Mouse (Mus musculus) liver, adult 2 months (tissue): Measurements from ENCODE around the gene Ckap2l.

Source experiments
- CTCF ChIP-seq: fragments of 200-500 bp; IDR thresholded peaks from 2 replicates; pipeline ENCODE4 v1.5.1; 2011; ENCODE audit warnings: low read depth, low read length, control low read depth
- POLR2A ChIP-seq: fragments of 200-500 bp; IDR thresholded peaks from 2 replicates; pipeline ENCODE4 v1.6.1; 2011; ENCODE audit warnings: low read length, control low read depth; ENCODE audit not compliant: insufficient read depth; ENCODE audit errors: extremely low read depth

DNA sequence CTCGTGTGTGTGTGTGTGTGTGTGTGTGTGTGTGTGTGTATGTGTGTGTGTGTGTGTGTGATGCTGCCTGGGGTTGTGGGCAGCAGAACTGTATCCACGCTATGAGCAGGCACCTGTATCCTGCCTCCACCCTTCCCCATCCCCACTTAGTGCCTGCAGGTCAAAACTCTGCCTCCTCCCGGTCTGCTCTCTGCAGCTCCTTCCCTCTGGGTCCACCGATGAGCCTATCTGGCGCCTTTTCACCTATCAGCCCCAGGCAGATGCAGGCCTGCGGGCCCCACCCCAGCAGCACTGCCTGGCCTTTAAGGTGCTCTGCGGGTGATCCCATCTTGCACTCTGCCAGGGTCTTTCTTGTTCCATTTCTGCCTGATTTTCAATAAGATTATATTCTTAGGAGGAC lies 69.3 kb downstream of the Ckap2l start:
- no peak for TF ChIP-seq CTCF
- TF ChIP-seq POLR2A: no peak
